Mouse (Mus musculus) v-Abl transformed pro-B cells (cell line): ENCODE data around the gene Crls1.

Source experiments
- in situ Hi-C, 2 experiments: fragments of 400-800 bp; cut with MboI; formaldehyde crosslinking; loops; one replicate each; pipeline ENCODE4 v1.15.1; 2025; ENCODE audit not compliant: unreplicated experiment in 2 of 2

Crls1 gene

DNA sequence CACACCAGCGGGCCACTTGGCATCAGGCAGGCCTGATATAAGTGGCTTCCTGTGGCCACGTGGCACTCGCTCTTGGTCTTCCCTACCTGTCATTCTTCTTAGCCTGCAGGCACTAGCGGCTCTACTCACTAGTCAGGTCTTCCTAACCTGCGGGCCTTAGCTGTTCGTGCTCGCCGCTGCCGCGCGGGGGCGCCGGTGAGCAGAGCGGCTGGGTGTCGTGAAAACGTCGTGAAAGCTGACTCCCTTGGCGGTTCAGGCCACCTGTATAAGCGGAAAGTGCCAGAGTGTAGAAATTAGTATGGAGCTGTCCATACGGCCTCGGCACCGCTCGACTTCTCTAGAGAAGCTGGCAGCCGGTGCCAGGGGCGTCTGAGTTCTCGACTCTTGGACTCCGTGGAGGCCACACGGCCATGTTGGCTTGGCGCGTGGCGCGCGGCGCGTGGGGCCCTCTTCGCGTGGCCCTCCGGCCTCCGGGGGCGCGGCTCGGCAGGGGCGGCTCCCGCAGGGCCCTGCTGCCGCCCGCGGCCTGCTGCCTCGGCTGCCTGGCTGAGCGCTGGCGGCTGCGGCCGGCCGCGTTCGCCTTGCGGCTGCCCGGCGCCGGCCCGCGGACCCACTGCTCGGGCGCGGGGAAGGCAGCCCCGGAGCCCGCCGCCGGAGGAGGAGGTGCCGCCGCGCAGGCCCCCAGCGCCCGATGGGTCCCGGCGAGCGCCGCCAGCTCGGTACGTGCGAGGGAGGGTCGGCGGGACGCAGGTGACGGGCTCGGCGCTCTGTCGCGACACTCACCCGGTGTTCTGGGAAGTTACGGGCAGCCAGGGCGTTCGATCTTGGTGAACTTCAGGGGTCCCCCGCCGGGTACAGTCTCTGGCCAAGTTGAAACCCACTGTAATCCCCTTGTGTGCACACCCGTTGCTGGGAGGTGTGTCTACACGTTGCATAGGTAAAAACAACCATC, at the start of gene Crls1:
TSS of gene Crls1 (plus strand) at position 260 of the 952 bp plus-strand sequence.
- in situ Hi-C loops, result loop anchor here (5.0 to 10.0 kb wide), 2 partner anchors 56 to 332 kb away; no protein-coding TSS in a partner anchor

DNA sequence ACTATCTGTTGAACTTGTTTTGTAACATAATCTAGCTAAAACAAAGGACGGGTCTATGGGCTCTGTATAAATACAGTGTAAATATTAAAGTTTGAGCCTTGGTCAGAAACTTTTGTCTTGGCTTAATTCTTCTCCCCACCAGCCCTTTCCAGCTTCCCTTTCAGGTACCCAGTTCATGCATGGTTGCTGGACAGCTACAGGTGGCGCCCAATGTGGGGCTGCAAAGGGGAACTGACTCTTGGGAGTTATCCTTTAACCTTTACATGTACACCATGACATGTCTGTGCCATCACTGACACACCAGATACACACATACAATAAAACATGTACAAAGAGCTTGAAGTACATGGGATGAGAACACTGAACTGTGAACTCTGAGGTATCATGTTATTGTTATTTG, 43.5 kb upstream of the Crls1 start:
- in situ Hi-C loops, result no loop called here

DNA sequence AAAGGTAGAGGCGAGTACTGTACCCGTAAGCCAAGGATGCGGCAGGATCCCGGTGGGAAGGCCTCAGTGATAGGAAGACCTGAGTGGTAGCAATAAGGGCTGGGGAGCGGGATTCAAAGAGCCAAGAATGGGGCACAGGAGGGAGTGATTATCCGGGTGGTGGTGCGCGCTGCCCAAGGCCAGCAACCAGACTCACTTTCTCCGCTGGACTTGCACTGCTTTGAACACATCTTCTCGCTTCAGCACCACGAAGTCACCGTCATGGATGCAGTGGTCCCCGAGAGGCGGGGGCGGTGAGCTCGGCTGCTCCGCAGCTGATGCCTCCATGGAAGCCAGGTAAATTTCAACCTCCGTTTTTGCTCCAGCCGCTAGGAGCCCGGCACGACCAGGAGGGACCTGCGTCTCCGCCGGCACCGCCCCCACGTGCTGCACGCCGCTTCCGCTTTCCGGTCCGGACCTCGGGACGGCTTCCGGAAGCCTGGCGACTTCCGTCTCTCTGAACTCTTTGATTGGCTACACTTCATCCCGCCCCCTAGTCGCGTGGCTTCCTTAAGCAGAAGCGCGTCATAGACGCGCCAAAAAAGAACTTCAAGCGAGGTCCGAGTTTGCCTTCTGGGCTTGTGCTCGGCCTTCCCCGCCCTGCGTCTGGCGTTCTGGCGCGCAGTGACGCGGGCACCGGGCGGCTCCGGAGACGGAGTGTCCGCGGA, 30.7 kb upstream of the Crls1 start, which contains the start of the genes Trmt6 and Mcm8:
TSS of gene Trmt6 (minus strand) at position 448 of the 707 bp plus-strand sequence.
TSS of gene Mcm8 (plus strand) at position 534 of the 707 bp plus-strand sequence.
- in situ Hi-C loops, result loop anchor here in 1 of 2 experiments (5.0 to 10.0 kb wide), 2 partner anchors 87 to 91 kb away; no protein-coding TSS in a partner anchor

DNA sequence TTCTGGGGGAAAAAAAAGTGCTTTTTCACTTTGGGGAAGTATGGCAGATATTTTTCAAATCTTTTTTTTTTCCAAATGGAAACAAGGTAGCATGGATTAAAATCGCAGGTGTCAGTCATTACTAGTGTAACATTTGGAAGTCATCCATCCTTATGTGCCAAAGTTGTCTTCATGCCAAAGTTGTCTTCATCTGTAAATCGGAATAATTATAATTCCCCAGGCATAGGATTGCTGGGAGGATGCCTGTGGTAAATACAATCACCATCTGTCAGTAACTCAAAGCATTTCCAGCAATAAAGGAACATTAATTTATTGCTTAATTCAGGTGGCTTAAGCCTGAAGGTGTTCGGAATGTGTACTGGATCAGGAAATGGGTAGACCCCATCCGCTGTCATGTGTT, 5.4 kb upstream of the Crls1 start:
- in situ Hi-C loops, result loop anchor here in 1 of 2 experiments (10.0 kb wide), 1 partner anchor 326 kb away; no protein-coding TSS in a partner anchor

DNA sequence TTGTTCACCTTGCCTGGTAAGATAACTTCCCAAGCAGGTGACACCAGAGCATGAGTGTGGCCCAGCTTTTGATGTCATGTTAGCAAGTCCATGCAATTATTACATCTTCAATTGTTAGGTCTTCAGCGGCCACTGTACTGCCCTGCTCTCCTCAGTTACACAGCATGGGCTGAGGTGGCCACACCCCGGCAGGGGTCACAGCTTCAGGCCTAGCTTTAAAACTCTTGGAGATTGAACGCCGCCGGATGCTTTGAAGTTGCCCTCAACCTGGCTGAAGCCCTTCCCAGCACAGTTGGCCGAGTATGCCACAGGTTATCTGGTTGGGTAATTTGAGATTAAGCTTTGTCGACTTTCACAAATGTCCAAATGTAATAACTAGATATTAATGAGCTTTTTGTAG, 1.1 kb downstream of the Crls1 start:
- in situ Hi-C loops, result loop anchor here (5.0 to 10.0 kb wide), 2 partner anchors 55 to 333 kb away; no protein-coding TSS in a partner anchor

DNA sequence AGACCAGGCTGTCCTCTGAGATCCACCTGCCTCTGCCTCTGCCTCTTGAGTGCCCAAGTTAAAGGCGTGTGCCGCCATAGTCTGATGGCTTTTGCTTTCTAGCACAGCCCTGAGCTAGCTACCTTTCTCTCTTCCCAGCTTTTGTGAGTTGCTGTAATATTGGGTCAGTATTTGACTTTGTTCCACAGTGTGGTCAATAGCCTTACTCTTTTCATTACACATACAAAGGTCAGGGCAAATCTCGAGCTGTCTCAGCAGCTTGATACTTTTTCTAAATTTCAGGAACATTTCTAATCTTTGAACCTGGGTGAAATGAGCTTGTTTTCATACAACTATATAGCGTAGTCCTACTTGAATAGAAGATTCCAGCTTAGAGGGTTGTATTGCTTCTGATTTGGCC, 1.9 kb downstream of the Crls1 start:
- in situ Hi-C loops, result loop anchor here (5.0 to 10.0 kb wide), 2 partner anchors 54 to 334 kb away; no protein-coding TSS in a partner anchor

DNA sequence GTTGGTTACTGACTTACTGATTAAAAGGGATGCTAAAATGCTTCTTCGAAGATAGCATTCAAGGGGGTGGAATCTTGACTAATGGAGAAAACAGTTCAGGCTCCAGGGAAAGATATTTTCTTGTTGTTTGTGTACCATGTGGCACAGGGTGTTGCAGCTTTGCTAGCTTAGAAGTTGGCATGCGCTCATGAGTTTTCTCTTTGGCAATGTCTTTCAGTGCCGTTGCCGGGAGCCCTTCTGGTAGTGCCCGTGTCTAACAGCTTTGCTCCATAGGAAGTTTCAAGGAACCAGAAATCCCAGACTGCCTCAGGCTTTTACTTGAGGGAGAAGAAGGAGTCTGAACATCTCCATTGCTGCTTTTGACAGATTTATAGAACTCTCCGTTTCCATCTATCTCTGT, 2.7 kb downstream of the Crls1 start:
- in situ Hi-C loops, result loop anchor here (5.0 to 10.0 kb wide), 2 partner anchors 53 to 334 kb away; no protein-coding TSS in a partner anchor

DNA sequence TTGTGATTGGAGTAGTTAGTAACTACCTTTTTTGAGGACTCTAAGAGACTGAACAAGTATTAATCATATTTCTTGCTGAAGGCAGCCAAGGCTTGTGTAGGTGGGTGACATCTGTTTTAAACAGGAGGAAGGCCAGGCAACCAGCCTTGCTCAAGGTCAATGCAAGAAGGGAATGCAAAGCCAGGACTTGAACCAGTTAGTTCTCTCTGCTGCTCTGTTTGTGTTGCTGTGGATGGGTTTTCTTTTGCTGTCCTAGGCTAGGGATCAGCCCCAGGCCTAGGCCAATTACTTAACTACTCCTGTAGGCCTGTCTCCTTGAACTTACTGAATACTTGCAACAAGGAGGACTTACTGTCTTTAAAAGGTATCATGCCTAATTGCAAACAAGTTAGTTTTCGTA, 6.6 kb downstream of the Crls1 start:
- in situ Hi-C loops, result no loop called here

DNA sequence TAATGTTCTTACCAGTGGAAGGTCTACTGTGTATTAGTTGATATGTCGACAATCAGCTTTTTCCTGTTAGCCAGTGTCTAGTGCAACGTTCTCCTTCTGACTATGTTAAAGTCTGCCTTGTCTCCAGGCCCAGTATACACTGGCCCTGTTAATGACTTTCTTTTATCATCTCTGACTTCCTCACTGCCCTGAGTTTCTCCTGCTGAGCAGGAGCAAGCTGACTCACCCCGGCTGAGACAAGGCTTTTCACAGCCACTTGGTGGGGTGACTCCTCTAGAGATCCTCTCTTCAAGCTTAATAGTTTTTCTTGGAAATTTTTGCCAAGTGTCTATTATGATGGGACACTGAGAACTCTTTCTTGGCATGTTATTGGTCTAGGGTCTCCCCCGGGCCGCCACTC, 9.9 kb downstream of the Crls1 start:
- in situ Hi-C loops, result no loop called here

DNA sequence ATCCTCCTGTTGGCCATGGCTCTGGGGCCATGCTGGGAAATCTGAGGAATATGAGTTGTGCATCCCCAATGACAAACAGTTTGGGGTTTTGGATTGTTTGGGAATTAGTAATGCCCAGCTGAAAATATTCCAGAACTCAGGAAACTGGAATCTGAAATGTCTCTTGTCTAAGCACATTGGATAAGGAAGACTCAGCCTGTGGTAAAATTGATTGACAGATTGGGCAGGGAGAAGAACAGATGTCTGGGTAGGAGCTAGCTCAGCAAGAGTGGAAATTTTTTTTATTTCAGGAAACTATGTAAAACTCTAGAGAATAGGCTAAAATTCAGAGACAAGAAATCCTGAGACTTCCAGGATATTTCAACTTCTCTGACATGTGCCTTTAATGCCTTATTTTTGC, 14.0 kb downstream of the Crls1 start:
- in situ Hi-C loops, result no loop called here

DNA sequence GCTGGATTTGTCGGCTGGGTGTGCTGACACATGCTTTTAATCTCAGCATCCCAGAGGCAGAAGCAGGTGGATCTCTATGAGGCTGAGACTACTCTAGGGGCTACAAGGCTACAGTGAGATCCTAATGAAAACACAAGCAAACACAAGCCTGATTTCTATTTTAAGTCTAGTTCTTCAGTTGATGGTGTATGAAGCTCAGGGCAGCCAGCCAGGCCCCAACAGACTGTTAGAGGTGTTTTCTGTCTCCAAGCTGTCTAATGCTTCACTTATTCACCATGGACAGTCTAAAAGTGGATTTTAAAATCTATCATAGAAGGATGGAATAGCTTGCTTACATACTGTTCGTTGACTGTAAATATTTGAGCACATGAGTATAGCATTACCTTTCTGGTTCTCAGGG, 15.0 kb downstream of the Crls1 start:
- in situ Hi-C loops, result no loop called here

DNA sequence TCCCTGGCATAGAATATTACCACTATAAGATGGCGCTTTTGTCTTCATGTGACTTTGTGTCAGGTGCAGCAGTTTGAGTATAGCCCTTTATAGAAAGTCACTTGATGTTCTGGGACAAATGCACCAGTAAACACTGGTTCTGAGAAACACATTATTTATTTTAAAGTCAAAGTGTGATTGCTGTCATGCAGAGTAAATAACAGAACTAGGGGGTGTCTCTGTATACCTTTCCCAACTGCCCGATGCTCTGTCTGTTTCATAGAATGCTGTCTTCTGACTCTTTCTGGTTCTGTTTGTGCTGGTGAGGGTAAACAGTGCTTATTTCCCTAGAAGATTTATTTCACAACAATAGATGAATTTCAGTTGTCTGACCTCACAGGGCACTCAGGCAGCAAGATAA, 16.9 kb downstream of the Crls1 start:
- in situ Hi-C loops, result no loop called here

DNA sequence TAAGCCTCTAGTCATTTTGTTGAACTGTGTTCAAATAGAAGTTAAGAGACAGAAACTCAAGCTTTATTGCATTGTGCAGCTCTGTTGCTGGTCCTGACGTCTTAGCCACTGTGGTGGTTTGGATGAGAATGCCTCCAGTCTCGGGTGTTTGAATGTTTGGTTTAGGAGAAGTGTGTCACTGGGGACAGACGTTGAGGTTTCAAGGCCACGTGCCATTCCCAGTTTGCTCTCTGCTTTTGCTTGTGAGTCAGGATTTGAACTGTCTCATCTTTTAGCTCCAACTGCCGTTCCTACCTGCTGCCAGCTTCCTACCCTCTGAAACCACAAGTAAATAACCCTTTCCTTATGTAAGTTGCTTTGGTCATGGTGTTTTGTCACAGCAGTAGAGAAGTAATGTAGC, 21.1 kb downstream of the Crls1 start:
- in situ Hi-C loops, result no loop called here

DNA sequence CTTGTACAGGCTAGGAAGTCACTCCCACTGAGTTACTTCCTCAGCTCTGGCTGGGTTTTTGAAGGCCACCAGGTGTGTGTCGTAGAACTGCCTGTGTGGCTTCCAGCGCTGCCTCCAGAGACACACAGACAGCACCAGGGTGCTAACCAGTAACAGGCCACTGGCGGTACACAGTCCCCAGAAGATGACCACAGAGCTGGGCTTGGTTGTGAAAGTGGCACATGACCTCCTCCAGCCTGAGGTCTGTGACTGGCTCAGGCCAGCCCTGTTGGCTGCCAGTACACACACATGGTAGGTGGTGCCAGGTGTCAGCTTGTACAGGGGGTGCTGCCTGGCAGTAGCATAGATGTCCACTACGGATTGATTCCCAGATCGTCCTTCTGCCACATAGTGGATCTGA, 23.2 kb downstream of the Crls1 start:
- in situ Hi-C loops, result no loop called here

DNA sequence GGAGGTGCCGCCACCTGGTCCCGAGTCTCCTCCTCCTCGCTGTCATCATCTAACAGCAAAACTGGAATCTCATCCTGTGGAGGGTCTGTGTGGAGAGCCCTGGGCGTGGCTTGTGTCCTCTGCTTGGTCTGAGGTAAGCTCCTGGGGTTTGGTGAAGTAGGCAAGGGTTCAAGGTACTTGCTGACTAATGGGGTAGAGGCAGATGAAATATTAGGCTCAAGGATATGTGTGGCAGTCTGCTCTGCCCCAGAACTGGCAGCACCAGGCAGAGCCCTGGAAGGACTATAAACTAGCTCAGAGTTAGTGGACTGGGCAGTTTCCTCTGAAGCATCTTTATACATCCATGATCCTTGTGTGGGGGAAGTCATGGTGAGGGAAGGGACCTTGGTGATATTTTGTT, 23.8 kb downstream of the Crls1 start:
- in situ Hi-C loops, result no loop called here

DNA sequence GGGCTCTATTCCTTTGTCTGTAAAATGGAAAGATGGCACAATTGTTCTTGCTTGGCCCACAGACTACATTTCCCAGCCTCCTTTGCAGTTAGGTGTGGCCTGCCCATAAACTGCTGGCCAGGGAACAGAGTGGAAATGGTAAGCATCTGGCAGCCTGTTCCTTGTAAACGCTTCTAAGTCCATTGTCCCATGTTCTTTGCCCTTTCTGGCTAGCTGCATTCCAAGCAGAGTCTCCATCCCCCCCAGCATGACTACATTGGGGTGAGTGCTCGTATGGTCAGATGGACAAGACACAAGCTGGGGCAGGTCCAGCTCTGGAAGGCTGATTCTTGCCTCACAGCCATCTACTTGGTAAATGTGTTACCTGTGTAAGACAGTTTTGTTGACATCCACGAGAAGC, 25.2 kb downstream of the Crls1 start:
- in situ Hi-C loops, result no loop called here

DNA sequence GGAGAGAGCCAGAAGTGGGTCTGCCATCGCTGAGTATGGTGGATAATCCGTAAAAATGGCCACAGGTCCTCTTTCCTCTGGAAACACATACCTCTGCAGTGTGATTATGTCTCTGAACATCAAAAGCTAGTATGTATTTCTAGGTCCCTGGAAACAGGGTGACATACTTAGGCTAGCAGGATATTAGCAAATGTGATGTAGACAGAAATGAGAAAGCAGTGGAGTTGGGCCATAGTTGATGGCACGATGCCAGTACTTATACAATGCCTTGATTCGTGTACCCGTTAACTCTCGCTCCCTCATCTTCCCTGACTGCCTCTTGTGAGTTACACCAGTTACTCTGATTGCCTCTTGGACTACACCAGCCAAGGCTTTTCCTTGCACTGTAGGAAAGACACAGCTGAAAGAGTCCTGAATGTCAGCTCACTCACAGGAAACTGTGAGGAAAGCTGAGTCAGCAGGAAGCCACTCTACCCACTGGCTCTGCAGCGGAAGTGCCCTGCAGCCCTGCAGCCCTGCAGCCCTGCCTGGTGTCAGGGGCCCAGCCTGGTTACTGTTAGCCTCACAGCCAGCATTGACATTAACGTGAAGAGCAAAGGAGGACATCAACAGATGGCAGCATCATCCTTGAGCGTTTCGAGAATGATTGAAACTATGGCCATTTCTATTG, 27.3 kb downstream of the Crls1 start:
- in situ Hi-C loops, result no loop called here

DNA sequence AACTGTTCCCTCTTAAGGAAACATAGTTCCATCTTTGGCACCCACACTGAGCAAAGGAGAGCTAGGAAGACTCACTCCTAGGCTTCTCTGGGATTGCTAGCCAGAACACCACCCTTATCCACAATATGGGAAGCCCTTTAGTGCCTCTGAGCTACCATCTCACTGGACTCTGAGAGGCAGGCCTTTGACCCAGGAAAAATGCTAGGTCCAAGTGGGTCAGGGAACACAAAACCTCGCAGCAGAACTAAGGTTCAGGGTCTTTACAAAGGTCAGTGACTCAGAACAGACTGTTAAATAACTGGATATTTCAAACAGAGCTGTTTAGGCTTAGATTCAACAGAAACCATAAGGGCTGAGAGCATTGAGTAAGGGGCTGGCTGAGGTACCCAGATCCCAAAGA, 30.5 kb downstream of the Crls1 start:
- in situ Hi-C loops, result no loop called here

DNA sequence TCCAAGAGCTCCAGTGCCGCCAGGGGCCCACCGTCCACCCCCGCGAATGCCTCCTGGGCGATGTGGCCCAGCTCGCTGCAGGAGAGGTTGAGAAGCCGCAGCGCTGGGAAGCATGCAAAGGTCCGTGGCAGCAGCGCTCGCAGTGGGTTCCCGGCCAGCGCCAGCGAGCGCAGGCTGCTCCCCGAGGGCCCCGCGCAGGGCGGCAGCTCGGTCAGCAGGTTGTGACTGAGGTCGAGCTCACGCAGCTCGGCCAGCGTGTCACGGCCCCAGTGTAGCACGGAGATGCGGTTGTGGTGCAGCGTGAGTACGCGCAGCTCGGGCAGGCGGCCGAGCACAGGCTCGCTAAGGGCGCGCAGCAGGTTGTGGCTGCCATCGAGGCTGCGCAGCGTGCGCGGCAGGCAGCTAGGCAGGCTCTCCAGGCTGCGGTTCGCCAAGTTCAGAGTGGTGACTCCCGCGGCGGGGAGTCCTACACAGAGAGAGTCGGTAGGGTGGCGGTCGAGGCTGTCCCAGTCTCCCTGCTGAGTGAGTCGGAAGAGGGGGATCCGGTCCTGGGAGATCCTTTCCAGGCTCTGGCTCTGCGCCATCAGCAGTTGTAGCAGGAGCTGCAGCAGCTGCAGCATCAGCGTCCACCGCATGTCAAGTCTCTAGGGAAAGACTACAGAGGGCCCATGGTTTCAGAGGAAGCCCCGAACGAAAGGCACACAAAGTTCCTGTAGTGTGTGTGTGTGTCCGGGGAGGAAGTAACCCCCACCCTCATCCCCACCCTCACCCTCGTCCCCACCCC, 33.0 kb downstream of the Crls1 start:
- in situ Hi-C loops, result no loop called here
